In genomic region chr9:108065491-108066011, GRCm38 (mm10) we compare ENCODE assay signal across 9 mouse cellular contexts. TPM values are rescaled to one million over a fixed set of nuclear protein-coding genes. Genes with fewer than 3 reads are reported as not detected.
DNase-seq lines count a peak whose midpoint lies in the region; ATAC-seq and TF ChIP-seq lines count a peak whose summit lies in the region.
"Had no signal": no experiment of that assay in that cellular context is flagged by ENCODE, and none has a peak within 500 bp of the region (broad histone marks: within the 10 kb centered on the region; RNA-seq: fewer than 3 reads in every experiment).

No protein-coding gene starts in this region.

- ATAC-seq in heart, postnatal 0 days (ENCODE audit: insufficient read depth, low read depth) = peak; percentile 56; the same call in 1 of the 2 replicates
- peak; percentile 57 for ATAC-seq in CD4-positive, CD25-positive, alpha-beta regulatory T cell, adult 4 months
- peak; percentile 79 for ATAC-seq in forebrain, postnatal 0 days
- no peak; the same call in 1 of the 2 replicates for ATAC-seq in kidney, postnatal 0 days (replicated peaks; ENCODE audit: low FRiP score, low read depth)
- ATAC-seq in lung, embryonic 14.5 days (ENCODE audit: insufficient read depth) = 0 out of 2 replicates have a peak, but pooled peaks have one; percentile 32

- H3K27ac ChIP-seq in heart, postnatal 0 days (ENCODE audit: low read depth) = no peak overlapping the region
- no peak overlapping the region for H3K27ac ChIP-seq in forebrain, postnatal 0 days (ENCODE audit: low read depth, low read length)
- no peak overlapping the region for H3K27ac ChIP-seq in kidney, postnatal 0 days
- H3K27ac ChIP-seq in lung, embryonic 14.5 days (ENCODE audit: low read depth) = no peak overlapping the region

- H3K9ac ChIP-seq in heart, postnatal 0 days (replicated peaks; ENCODE audit: low read depth, low read length) = no peak overlapping the region
- no peak overlapping the region for H3K9ac ChIP-seq in forebrain, postnatal 0 days
- H3K9ac ChIP-seq in kidney, postnatal 0 days (ENCODE audit: low read depth, low read length) = no peak overlapping the region
- H3K9ac ChIP-seq in lung, embryonic 14.5 days = no peak overlapping the region

- H3K9me3 ChIP-seq in heart, postnatal 0 days (replicated peaks; ENCODE audit: control insufficient read depth, low read length) = no peaks in the 10 kb centered on the region
- no peaks in the 10 kb centered on the region for H3K9me3 ChIP-seq in forebrain, postnatal 0 days (ENCODE audit: low read length)
- no peaks in the 10 kb centered on the region for H3K9me3 ChIP-seq in kidney, postnatal 0 days (replicated peaks; ENCODE audit: low read length)
- H3K9me3 ChIP-seq in lung, embryonic 14.5 days (ENCODE audit: low read depth, low read length) = no peaks in the 10 kb centered on the region

- no peak for TF ChIP-seq EP300 in heart, postnatal 0 days (IDR thresholded peaks at IDR 0.05; ENCODE audit: low read depth)

- DNase-seq in heart, postnatal 0 days (ENCODE audit: low spot score) = peak; percentile 62
- no peak for DNase-seq in heart, adult 11 months
- DNase-seq in c-Kit-positive CD71-positive TER-119-positive erythroid progenitor cells, embryonic 14.5 days (ENCODE audit: low spot score) = peak; percentile 65
- DNase-seq in forebrain, postnatal 0 days = peak; percentile 62
- peak; percentile 72 for DNase-seq in kidney, postnatal 0 days (ENCODE audit: low spot score)
- peak; percentile 80 for DNase-seq in lung, embryonic 14.5 days
- DNase-seq in spleen, postnatal 10 days (ENCODE audit: low spot score in 2 of 2) = peak; percentile 58 to 77

- 39% methylated on average over 5 of the region's 5 CpGs for WGBS in heart, postnatal 0 days
- WGBS in forebrain, postnatal 0 days = 46% methylated on average over 5 of the region's 5 CpGs
- WGBS in kidney, postnatal 0 days = 35% methylated on average over 5 of the region's 5 CpGs
- WGBS in lung, embryonic 14.5 days = 34% methylated on average over 5 of the region's 5 CpGs

- H3K4me3 ChIP-seq in heart, postnatal 0 days (ENCODE audit: low read depth, low read length) = no peak overlapping the region
- no peak overlapping the region for H3K4me3 ChIP-seq in forebrain, postnatal 0 days (ENCODE audit: low read depth, low read length)
- no peak overlapping the region for H3K4me3 ChIP-seq in kidney, postnatal 0 days (replicated peaks; ENCODE audit: low read depth, low read length)
- no peak overlapping the region for H3K4me3 ChIP-seq in lung, embryonic 14.5 days (ENCODE audit: low read depth, low read length)

- H3K4me2 ChIP-seq in heart, postnatal 0 days (ENCODE audit: low read depth, low read length) = no peak overlapping the region
- no peak overlapping the region for H3K4me2 ChIP-seq in forebrain, postnatal 0 days (ENCODE audit: low read depth)
- no peak overlapping the region for H3K4me2 ChIP-seq in kidney, postnatal 0 days (ENCODE audit: low read length)
- no peak overlapping the region for H3K4me2 ChIP-seq in lung, embryonic 14.5 days

- no peaks in the 10 kb centered on the region for H3K27me3 ChIP-seq in heart, postnatal 0 days (ENCODE audit: control insufficient read depth, insufficient read depth, low read length)
- H3K27me3 ChIP-seq in forebrain, postnatal 0 days (ENCODE audit: insufficient read depth, low read length) = no peaks in the 10 kb centered on the region
- H3K27me3 ChIP-seq in kidney, postnatal 0 days (ENCODE audit: insufficient read depth, low read length) = no peaks in the 10 kb centered on the region
- no peaks in the 10 kb centered on the region for H3K27me3 ChIP-seq in lung, embryonic 14.5 days (ENCODE audit: insufficient read depth, low read length)

- peak; percentile 68 for TF ChIP-seq CTCF in heart, postnatal 0 days (IDR thresholded peaks at IDR 0.05; ENCODE audit: low read depth)
- peak; percentile 76 for TF ChIP-seq CTCF in forebrain, postnatal 0 days (IDR thresholded peaks at IDR 0.05; ENCODE audit: low read depth)
- peak; percentile 79 for TF ChIP-seq CTCF in kidney, postnatal 0 days (IDR thresholded peaks at IDR 0.05; ENCODE audit: low read depth)
- peak; percentile 76 for TF ChIP-seq CTCF in lung, embryonic 14.5 days (IDR thresholded peaks at IDR 0.05; ENCODE audit: low read depth)

- no peaks in the 10 kb centered on the region for H3K4me1 ChIP-seq in heart, postnatal 0 days (ENCODE audit: control insufficient read depth, insufficient read depth)
- H3K4me1 ChIP-seq in forebrain, postnatal 0 days (ENCODE audit: insufficient read depth) = no peaks in the 10 kb centered on the region
- H3K4me1 ChIP-seq in kidney, postnatal 0 days (replicated peaks; ENCODE audit: insufficient read depth, low read length) = no peaks in the 10 kb centered on the region
- H3K4me1 ChIP-seq in lung, embryonic 14.5 days (ENCODE audit: insufficient read depth) = no peaks in the 10 kb centered on the region

- H3K36me3 ChIP-seq in heart, postnatal 0 days (replicated peaks; ENCODE audit: control insufficient read depth, insufficient read depth, low read length) = peaks cover 52% of the 10 kb centered on the region
- peaks cover 48% of the 10 kb centered on the region for H3K36me3 ChIP-seq in forebrain, postnatal 0 days (ENCODE audit: insufficient read depth)
- peaks cover 33% of the 10 kb centered on the region for H3K36me3 ChIP-seq in kidney, postnatal 0 days (ENCODE audit: insufficient read depth, low read length)
- H3K36me3 ChIP-seq in lung, embryonic 14.5 days (ENCODE audit: insufficient read depth) = peaks cover 46% of the 10 kb centered on the region

RNA-seq across cellular contexts. Expression of gene Amigo3, which starts 12.6 kb away (rescaled TPM):
- 1.4 and 7.6 TPM in 2 replicates for total RNA-seq in heart, postnatal 0 days (2014; rRNA removed; ENCODE audit: low replicate concordance)
- polyA plus RNA-seq in heart, postnatal 0 days (2015; fragmentation: Nextera tagmentation; extraction: Ambion mirVana) = 1.4 and 1.6 TPM in 2 replicates
- 1 to 10 TPM; 2.0 to 2.8 TPM for polyA plus RNA-seq in CD4-positive, CD25-positive, alpha-beta regulatory T cell, adult 4 months (2017; shearing (Covaris generic))
- 2.9 and 3.4 TPM in 2 replicates for total RNA-seq in forebrain, postnatal 0 days (2014; rRNA removed)
- 1.4 and 1.5 TPM in 2 replicates for polyA plus RNA-seq in forebrain, postnatal 0 days (2015; fragmentation: Nextera tagmentation; extraction: Ambion mirVana)
- 1.4 and 1.6 TPM in 2 replicates for polyA plus RNA-seq in kidney, postnatal 0 days (2015; fragmentation: Nextera tagmentation; extraction: Ambion mirVana)
- 3.1 and 3.4 TPM in 2 replicates for polyA plus RNA-seq in lung, embryonic 14.5 days (2014; fragmentation: Nextera tagmentation; extraction: Ambion mirVana)

RNA-seq across cellular contexts. Expression of gene Mst1, which starts 14.7 kb away (rescaled TPM):
- not detected in 2 replicates for total RNA-seq in heart, postnatal 0 days (2014; rRNA removed; ENCODE audit: low replicate concordance)
- polyA plus RNA-seq in heart, postnatal 0 days (2015; fragmentation: Nextera tagmentation; extraction: Ambion mirVana) = 0.07 TPM in 1 of 2 replicates, not detected in the other
- polyA plus RNA-seq in CD4-positive, CD25-positive, alpha-beta regulatory T cell, adult 4 months (2017; shearing (Covaris generic)) = 1 to 10 TPM; 1.4 to 1.5 TPM
- total RNA-seq in forebrain, postnatal 0 days (2014; rRNA removed) = 0.10 TPM in 1 of 2 replicates, not detected in the other
- not detected in 2 replicates for polyA plus RNA-seq in forebrain, postnatal 0 days (2015; fragmentation: Nextera tagmentation; extraction: Ambion mirVana)
- 0.09 and 0.39 TPM in 2 replicates for polyA plus RNA-seq in kidney, postnatal 0 days (2015; fragmentation: Nextera tagmentation; extraction: Ambion mirVana)
- 0.18 and 0.20 TPM in 2 replicates for polyA plus RNA-seq in lung, embryonic 14.5 days (2014; fragmentation: Nextera tagmentation; extraction: Ambion mirVana)
- total RNA-seq: layer of hippocampus, postnatal 25 days had no signal

RNA-seq across cellular contexts. Expression of gene Gmppb, which starts 16.5 kb away (rescaled TPM):
- 13.1 and 18.1 TPM in 2 replicates for total RNA-seq in heart, postnatal 0 days (2014; rRNA removed; ENCODE audit: low replicate concordance)
- polyA plus RNA-seq in heart, postnatal 0 days (2015; fragmentation: Nextera tagmentation; extraction: Ambion mirVana) = 15.7 and 17.2 TPM in 2 replicates
- polyA plus RNA-seq in CD4-positive, CD25-positive, alpha-beta regulatory T cell, adult 4 months (2017; shearing (Covaris generic)) = 10 to 100 TPM; 18.0 to 25.0 TPM
- total RNA-seq in forebrain, postnatal 0 days (2014; rRNA removed) = 17.5 and 18.6 TPM in 2 replicates
- polyA plus RNA-seq in forebrain, postnatal 0 days (2015; fragmentation: Nextera tagmentation; extraction: Ambion mirVana) = 15.5 and 16.0 TPM in 2 replicates
- polyA plus RNA-seq in kidney, postnatal 0 days (2015; fragmentation: Nextera tagmentation; extraction: Ambion mirVana) = 23.2 and 27.2 TPM in 2 replicates
- 22.2 and 25.7 TPM in 2 replicates for polyA plus RNA-seq in lung, embryonic 14.5 days (2014; fragmentation: Nextera tagmentation; extraction: Ambion mirVana)

RNA-seq across cellular contexts. Expression of gene Rnf123, which starts 17.6 kb away (rescaled TPM):
- total RNA-seq in heart, postnatal 0 days (2014; rRNA removed; ENCODE audit: low replicate concordance) = 40.5 and 60.2 TPM in 2 replicates
- polyA plus RNA-seq in heart, postnatal 0 days (2015; fragmentation: Nextera tagmentation; extraction: Ambion mirVana) = 24.6 and 32.9 TPM in 2 replicates
- 10 to 100 TPM; 68.1 to 87.9 TPM for polyA plus RNA-seq in CD4-positive, CD25-positive, alpha-beta regulatory T cell, adult 4 months (2017; shearing (Covaris generic))
- total RNA-seq in forebrain, postnatal 0 days (2014; rRNA removed) = 32.0 and 35.8 TPM in 2 replicates
- polyA plus RNA-seq in forebrain, postnatal 0 days (2015; fragmentation: Nextera tagmentation; extraction: Ambion mirVana) = 25.4 and 37.0 TPM in 2 replicates
- 23.7 and 24.6 TPM in 2 replicates for polyA plus RNA-seq in kidney, postnatal 0 days (2015; fragmentation: Nextera tagmentation; extraction: Ambion mirVana)
- 27.9 and 30.9 TPM in 2 replicates for polyA plus RNA-seq in lung, embryonic 14.5 days (2014; fragmentation: Nextera tagmentation; extraction: Ambion mirVana)

RNA-seq across cellular contexts. Expression of gene Apeh, which starts 28.9 kb away (rescaled TPM):
- 36.5 and 43.5 TPM in 2 replicates for total RNA-seq in heart, postnatal 0 days (2014; rRNA removed; ENCODE audit: low replicate concordance)
- 32.8 TPM in 2 replicates for polyA plus RNA-seq in heart, postnatal 0 days (2015; fragmentation: Nextera tagmentation; extraction: Ambion mirVana)
- polyA plus RNA-seq in CD4-positive, CD25-positive, alpha-beta regulatory T cell, adult 4 months (2017; shearing (Covaris generic)) = 10 to 100 TPM; 52.2 to 70.5 TPM
- total RNA-seq in forebrain, postnatal 0 days (2014; rRNA removed) = 24.5 and 27.9 TPM in 2 replicates
- 28.2 and 30.0 TPM in 2 replicates for polyA plus RNA-seq in forebrain, postnatal 0 days (2015; fragmentation: Nextera tagmentation; extraction: Ambion mirVana)
- polyA plus RNA-seq in kidney, postnatal 0 days (2015; fragmentation: Nextera tagmentation; extraction: Ambion mirVana) = 62.6 and 69.3 TPM in 2 replicates
- 49.4 and 49.9 TPM in 2 replicates for polyA plus RNA-seq in lung, embryonic 14.5 days (2014; fragmentation: Nextera tagmentation; extraction: Ambion mirVana)
